Mouse (Mus musculus): Measurements from ENCODE around the gene Klhdc8a. TPM values are rescaled to one million over a fixed set of nuclear protein-coding genes. Genes with fewer than 3 reads are reported as not detected.
A peak's percentile ranks its signal among the peaks of the same experiment; 100 is the strongest.

The Klhdc8a gene
- polyA plus RNA-seq, 1 experiment from 2014 or later: 3.4 TPM

- Histone ChIP-seq H3K4me2 (ENCODE audit: low read length) (no peak overlapping the region), H3K36me3 (ENCODE audit: control insufficient read depth, insufficient read depth, low read length) (no peaks in the 10 kb centered on the region), H3K27ac (ENCODE audit: low read depth, low read length) (no peak overlapping the region), H3K9me3 (replicated peaks; ENCODE audit: control insufficient read depth, low read length) (no peaks in the 10 kb centered on the region), H3K27me3 (replicated peaks; ENCODE audit: control insufficient read depth, insufficient read depth, low read length) (no peaks in the 10 kb centered on the region), H3K4me3 (ENCODE audit: low read depth, low read length) (no peak overlapping the region), H3K4me1 (ENCODE audit: control insufficient read depth, insufficient read depth, low read length) (no peaks in the 10 kb centered on the region), H3K9ac (ENCODE audit: low read length) (no peak overlapping the region)
- ATAC-seq (no peak), DNase-seq (ENCODE audit: low spot score) (no peak)
- 92% methylated on average over 7 of the region's 7 CpGs for WGBS
Measured at GRCm38 (mm10) chr1:132308674-132309073, 10.2 kb downstream of the Klhdc8a start.

- DNase-seq (ENCODE audit: low spot score): no peak
- H3K9ac ChIP-seq (ENCODE audit: low read length): no peak overlapping the region
- H3K27me3 ChIP-seq (replicated peaks; ENCODE audit: control insufficient read depth, insufficient read depth, low read length): no peaks in the 10 kb centered on the region
Measured at GRCm38 (mm10) chr1:132310754-132311153, 12.3 kb downstream of the Klhdc8a start.

GRCm38 (mm10) chr1:132311174-132311859, 12.9 kb downstream of the Klhdc8a start:
- DNase-seq (ENCODE audit: low spot score) (no peak), ATAC-seq (no peak)
- H3K4me1 ChIP-seq (ENCODE audit: control insufficient read depth, insufficient read depth, low read length): peaks cover 6% of the 10 kb centered on the region; the same call in 1 of the 2 replicates
- H3K36me3 ChIP-seq (ENCODE audit: control insufficient read depth, insufficient read depth, low read length): no peaks in the 10 kb centered on the region
- H3K27me3 ChIP-seq (replicated peaks; ENCODE audit: control insufficient read depth, insufficient read depth, low read length): no peaks in the 10 kb centered on the region
- 80% methylated on average over 10 of the region's 10 CpGs for WGBS
- no peak overlapping the region for H3K27ac ChIP-seq (ENCODE audit: low read depth, low read length)
- H3K4me3 ChIP-seq (ENCODE audit: low read depth, low read length): no peak overlapping the region
- no peak overlapping the region for H3K4me2 ChIP-seq (ENCODE audit: low read length)
- H3K9ac ChIP-seq (ENCODE audit: low read length): no peak overlapping the region
- no peaks in the 10 kb centered on the region for H3K9me3 ChIP-seq (replicated peaks; ENCODE audit: control insufficient read depth, low read length)

More at GRCm38 (mm10) chr1:132310754-132311153, 12.3 kb downstream of the Klhdc8a start:
- H3K4me3 ChIP-seq (ENCODE audit: low read depth, low read length): no peak overlapping the region
- H3K4me1 ChIP-seq (ENCODE audit: control insufficient read depth, insufficient read depth, low read length): peaks cover 6% of the 10 kb centered on the region; the same call in 1 of the 2 replicates
- 79% methylated on average over 7 of the region's 7 CpGs for WGBS
- ATAC-seq: no peak
- no peak overlapping the region for H3K27ac ChIP-seq (ENCODE audit: low read depth, low read length)
- no peak overlapping the region for H3K4me2 ChIP-seq (ENCODE audit: low read length)
- H3K9me3 ChIP-seq (replicated peaks; ENCODE audit: control insufficient read depth, low read length): no peaks in the 10 kb centered on the region
- no peaks in the 10 kb centered on the region for H3K36me3 ChIP-seq (ENCODE audit: control insufficient read depth, insufficient read depth, low read length)

- Histone ChIP-seq H3K9me3 (replicated peaks; ENCODE audit: control insufficient read depth, low read length) (no peaks in the 10 kb centered on the region), H3K36me3 (ENCODE audit: control insufficient read depth, insufficient read depth, low read length) (no peaks in the 10 kb centered on the region), H3K9ac (ENCODE audit: low read length) (no peak overlapping the region), H3K27ac (ENCODE audit: low read depth, low read length) (no peak overlapping the region), H3K4me3 (ENCODE audit: low read depth, low read length) (no peak overlapping the region), H3K27me3 (replicated peaks; ENCODE audit: control insufficient read depth, insufficient read depth, low read length) (no peaks in the 10 kb centered on the region), H3K4me1 (ENCODE audit: control insufficient read depth, insufficient read depth, low read length) (peaks cover 6% of the 10 kb centered on the region; the same call in 1 of the 2 replicates), H3K4me2 (ENCODE audit: low read length) (no peak overlapping the region)
- DNase-seq (ENCODE audit: low spot score) (no peak), ATAC-seq (no peak)
- 49% methylated on average over 2 of the region's 2 CpGs for WGBS
Measured at GRCm38 (mm10) chr1:132312043-132312442, 13.6 kb downstream of the Klhdc8a start.

- Histone ChIP-seq H3K4me3 (ENCODE audit: low read depth, low read length) (no peak overlapping the region), H3K4me1 (ENCODE audit: control insufficient read depth, insufficient read depth, low read length) (peaks cover 6% of the 10 kb centered on the region; the same call in 1 of the 2 replicates), H3K9me3 (replicated peaks; ENCODE audit: control insufficient read depth, low read length) (no peaks in the 10 kb centered on the region), H3K27ac (ENCODE audit: low read depth, low read length) (no peak overlapping the region), H3K27me3 (replicated peaks; ENCODE audit: control insufficient read depth, insufficient read depth, low read length) (no peaks in the 10 kb centered on the region), H3K36me3 (ENCODE audit: control insufficient read depth, insufficient read depth, low read length) (no peaks in the 10 kb centered on the region), H3K9ac (ENCODE audit: low read length) (no peak overlapping the region), H3K4me2 (ENCODE audit: low read length) (no peak overlapping the region)
- ATAC-seq: 0 out of 2 replicates have a peak, but pooled peaks have one; percentile 28
- WGBS: 54% methylated on average over 3 of the region's 3 CpGs
- DNase-seq (ENCODE audit: low spot score): peak; percentile 88
Measured at GRCm38 (mm10) chr1:132312703-132313102, 14.3 kb downstream of the Klhdc8a start.

GRCm38 (mm10) chr1:132315889-132316624, 17.6 kb downstream of the Klhdc8a start, which contains the start of gene Nuak2:
Gene Nuak2, plus strand, starts transcription at chr1:132316126.
- H3K4me1 ChIP-seq (ENCODE audit: control insufficient read depth, insufficient read depth, low read length): peaks cover 35% of the 10 kb centered on the region
- H3K27ac ChIP-seq (ENCODE audit: low read depth, low read length): peak within 1 kb of the TSS; percentile 86
- WGBS: under 1% methylated on average over 67 of the region's 67 CpGs

GRCm38 (mm10) chr1:132316625-132316994, 18.2 kb downstream of the Klhdc8a start:
- Histone ChIP-seq H3K9ac (ENCODE audit: low read length) (peak overlapping the region; percentile 78), H3K4me3 (ENCODE audit: low read depth, low read length) (peak overlapping the region; percentile 71), H3K9me3 (replicated peaks; ENCODE audit: control insufficient read depth, low read length) (no peaks in the 10 kb centered on the region), H3K27ac (ENCODE audit: low read depth, low read length) (peak overlapping the region; percentile 86; the same call in 1 of the 2 replicates), H3K4me1 (ENCODE audit: control insufficient read depth, insufficient read depth, low read length) (peaks cover 36% of the 10 kb centered on the region), H3K27me3 (replicated peaks; ENCODE audit: control insufficient read depth, insufficient read depth, low read length) (no peaks in the 10 kb centered on the region), H3K36me3 (ENCODE audit: control insufficient read depth, insufficient read depth, low read length) (0 out of 2 replicates have a peak, but pooled peaks cover 3% of the 10 kb centered on the region), H3K4me2 (ENCODE audit: low read length) (peak overlapping the region; percentile 70)
- DNase-seq (ENCODE audit: low spot score) (no peak), ATAC-seq (no peak)
- WGBS: 7% methylated on average over 7 of the region's 7 CpGs

More at GRCm38 (mm10) chr1:132315889-132316624, 17.6 kb downstream of the Klhdc8a start, which contains the start of gene Nuak2:
- Histone ChIP-seq H3K9ac (ENCODE audit: low read length) (peak within 1 kb of the TSS; percentile 78), H3K9me3 (replicated peaks; ENCODE audit: control insufficient read depth, low read length) (no peaks in the 10 kb centered on the region), H3K4me3 (ENCODE audit: low read depth, low read length) (peak within 1 kb of the TSS; percentile 71), H3K4me2 (ENCODE audit: low read length) (peak within 1 kb of the TSS; percentile 70), H3K36me3 (ENCODE audit: control insufficient read depth, insufficient read depth, low read length) (0 out of 2 replicates have a peak, but pooled peaks cover 3% of the 10 kb centered on the region), H3K27me3 (replicated peaks; ENCODE audit: control insufficient read depth, insufficient read depth, low read length) (no peaks in the 10 kb centered on the region)
- ATAC-seq (peak; percentile 84), DNase-seq (ENCODE audit: low spot score) (peak; percentile 96)

- Histone ChIP-seq H3K4me2 (ENCODE audit: low read length) (peak overlapping the region; percentile 70), H3K4me3 (ENCODE audit: low read depth, low read length) (peak overlapping the region; percentile 71), H3K36me3 (ENCODE audit: control insufficient read depth, insufficient read depth, low read length) (0 out of 2 replicates have a peak, but pooled peaks cover 3% of the 10 kb centered on the region), H3K9ac (ENCODE audit: low read length) (peak overlapping the region; percentile 78; the same call in 1 of the 2 replicates), H3K27ac (ENCODE audit: low read depth, low read length) (peak overlapping the region; percentile 86), H3K4me1 (ENCODE audit: control insufficient read depth, insufficient read depth, low read length) (peaks cover 44% of the 10 kb centered on the region), H3K27me3 (replicated peaks; ENCODE audit: control insufficient read depth, insufficient read depth, low read length) (no peaks in the 10 kb centered on the region), H3K9me3 (replicated peaks; ENCODE audit: control insufficient read depth, low read length) (no peaks in the 10 kb centered on the region)
- 6% methylated on average over 4 of the region's 4 CpGs for WGBS
- ATAC-seq (peak; percentile 10), DNase-seq (ENCODE audit: low spot score) (peak; percentile 74)
Measured at GRCm38 (mm10) chr1:132317413-132317812, 19.0 kb downstream of the Klhdc8a start.
